Mouse (Mus musculus) forebrain, embryonic 16.5 days (tissue): ENCODE data around the gene Slc4a1ap. TPM values are rescaled to one million over a fixed set of nuclear protein-coding genes. Genes with fewer than 3 reads are reported as not detected.

Source experiments
- ATAC-seq: fragments of 200-750 bp; cut with Nextera tagmentation; 2 replicates; pipeline ENCODE4 v1.8.0; 2017; ENCODE audit warnings: mild to moderate bottlenecking, moderate library complexity
- H3K27ac ChIP-seq: fragments of 300-500 bp; sonication (generic); 2 replicates; pipeline ENCODE4 v1.5.1; 2014; ENCODE audit warnings: low read length, control low read depth
- H3K27me3 ChIP-seq: fragments of 300-500 bp; sonication (generic); replicated peaks from 2 replicates; pipeline ENCODE4 v1.6.1; 2014; ENCODE audit warnings: low read length; ENCODE audit not compliant: control insufficient read depth, insufficient read depth
- H3K36me3 ChIP-seq: fragments of 300-500 bp; sonication (generic); 2 replicates; pipeline ENCODE4 v1.6.1; 2014; ENCODE audit not compliant: control insufficient read depth, insufficient read depth
- H3K4me1 ChIP-seq: fragments of 300-500 bp; sonication (generic); replicated peaks from 2 replicates; pipeline ENCODE4 v1.6.1; 2014; ENCODE audit warnings: low read length; ENCODE audit not compliant: control insufficient read depth, insufficient read depth
- H3K4me2 ChIP-seq: fragments of 300-500 bp; sonication (generic); 2 replicates; pipeline ENCODE4 v1.6.1; 2014; ENCODE audit warnings: mild to moderate bottlenecking, low read length, control low read depth
- H3K4me3 ChIP-seq: fragments of 300-500 bp; sonication (generic); replicated peaks from 2 replicates; pipeline ENCODE4 v1.5.1; 2014; ENCODE audit warnings: mild to moderate bottlenecking, low read length, control low read depth
- H3K9ac ChIP-seq: fragments of 300-500 bp; sonication (generic); replicated peaks from 2 replicates; pipeline ENCODE4 v1.6.1; 2014; ENCODE audit warnings: low read depth, low read length, control low read depth
- H3K9me3 ChIP-seq: fragments of 300-500 bp; sonication (generic); 2 replicates; pipeline ENCODE4 v1.6.1; 2016; ENCODE audit warnings: low read length; ENCODE audit not compliant: control insufficient read depth
- WGBS: fragments of 180-500 bp; shearing (Covaris S2); extraction: QIAGEN DNeasy Blood & Tissue Kit; methylation state at CpG from one replicate; pipeline ENCODE4 v1.1.7; 2014; 5-methylcytosine and 5-hydroxymethylcytosine counted together
- polyA plus RNA-seq: library from polyadenylated mRNA; unstranded; fragments of >200 nt; fragmentation: Nextera tagmentation; extraction: Ambion mirVana; gene quantifications from 2 replicates; pipeline ENCODE4 v1.2.1, GENCODE M21; 2015

Slc4a1ap gene
- polyA plus RNA-seq, 1 experiment from 2014 or later = 32.7 TPM

- Histone ChIP-seq H3K4me1 (peaks cover 10% of the 10 kb centered on the region), H3K4me3 (no peak overlapping the region), H3K9me3 (no peaks in the 10 kb centered on the region), H3K9ac (no peak overlapping the region), H3K27ac (no peak overlapping the region), H3K4me2 (no peak overlapping the region), H3K36me3 (no peaks in the 10 kb centered on the region), H3K27me3 (no peaks in the 10 kb centered on the region)
- ATAC-seq = no peak
- 65% methylated on average over 6 of the region's 6 CpGs for WGBS
Observed at GRCm38 (mm10) chr5:31597430-31597944, 70.7 kb downstream of the Slc4a1ap start.

GRCm38 (mm10) chr5:31598121-31598520 lies 71.3 kb downstream of the Slc4a1ap start:
- WGBS = 79% methylated on average over 7 of the region's 7 CpGs
- H3K9me3 ChIP-seq = no peaks in the 10 kb centered on the region
- no peak overlapping the region for H3K27ac ChIP-seq
- no peaks in the 10 kb centered on the region for H3K36me3 ChIP-seq
- ATAC-seq = no peak
- H3K9ac ChIP-seq = no peak overlapping the region
- H3K4me1 ChIP-seq = peaks cover 10% of the 10 kb centered on the region
- no peaks in the 10 kb centered on the region for H3K27me3 ChIP-seq
- H3K4me2 ChIP-seq = no peak overlapping the region
- H3K4me3 ChIP-seq = no peak overlapping the region

- Histone ChIP-seq H3K27me3 (no peaks in the 10 kb centered on the region), H3K4me3 (no peak overlapping the region), H3K9ac (no peak overlapping the region), H3K36me3 (no peaks in the 10 kb centered on the region), H3K9me3 (no peaks in the 10 kb centered on the region), H3K4me2 (no peak overlapping the region), H3K4me1 (peaks cover 10% of the 10 kb centered on the region), H3K27ac (no peak overlapping the region)
- WGBS = 53% methylated on average over 4 of the region's 4 CpGs
- ATAC-seq = no peak
Observed at GRCm38 (mm10) chr5:31598579-31598978, 71.8 kb downstream of the Slc4a1ap start.

GRCm38 (mm10) chr5:31599161-31599560 lies 72.4 kb downstream of the Slc4a1ap start:
- H3K9ac ChIP-seq = no peak overlapping the region
- H3K9me3 ChIP-seq = no peaks in the 10 kb centered on the region
- peaks cover 10% of the 10 kb centered on the region for H3K4me1 ChIP-seq
- no peak overlapping the region for H3K27ac ChIP-seq
- no peaks in the 10 kb centered on the region for H3K27me3 ChIP-seq
- H3K4me2 ChIP-seq = no peak overlapping the region
- no peak overlapping the region for H3K4me3 ChIP-seq
- ATAC-seq = no peak
- WGBS = 85% methylated on average over 2 of the region's 2 CpGs
- no peaks in the 10 kb centered on the region for H3K36me3 ChIP-seq

GRCm38 (mm10) chr5:31601162-31601722 lies 74.4 kb downstream of the Slc4a1ap start:
- Histone ChIP-seq H3K9ac (no peak overlapping the region), H3K9me3 (no peaks in the 10 kb centered on the region), H3K27me3 (no peaks in the 10 kb centered on the region), H3K4me2 (no peak overlapping the region), H3K27ac (no peak overlapping the region), H3K4me1 (peaks cover 10% of the 10 kb centered on the region), H3K4me3 (no peak overlapping the region), H3K36me3 (no peaks in the 10 kb centered on the region)
- WGBS = 82% methylated on average over 7 of the region's 7 CpGs
- no peak for ATAC-seq

GRCm38 (mm10) chr5:31602377-31602776 lies 75.6 kb downstream of the Slc4a1ap start:
- H3K9me3 ChIP-seq = no peaks in the 10 kb centered on the region
- no peaks in the 10 kb centered on the region for H3K36me3 ChIP-seq
- H3K4me3 ChIP-seq = no peak overlapping the region
- H3K4me1 ChIP-seq = 0 out of 2 replicates have a peak, but pooled peaks cover 2% of the 10 kb centered on the region
- no peak overlapping the region for H3K9ac ChIP-seq
- H3K4me2 ChIP-seq = no peak overlapping the region
- WGBS = 95% methylated on average over 1 of the region's 1 CpGs
- H3K27me3 ChIP-seq = no peaks in the 10 kb centered on the region
- no peak for ATAC-seq
- H3K27ac ChIP-seq = no peak overlapping the region

GRCm38 (mm10) chr5:31603766-31604165 lies 77.0 kb downstream of the Slc4a1ap start:
- ATAC-seq = no peak
- H3K4me2 ChIP-seq = no peak overlapping the region
- no peak overlapping the region for H3K9ac ChIP-seq
- WGBS = 84% methylated on average over 6 of the region's 6 CpGs
- H3K36me3 ChIP-seq = no peaks in the 10 kb centered on the region
- H3K27ac ChIP-seq = no peak overlapping the region
- H3K9me3 ChIP-seq = no peaks in the 10 kb centered on the region
- H3K27me3 ChIP-seq = no peaks in the 10 kb centered on the region
- H3K4me3 ChIP-seq = no peak overlapping the region
- H3K4me1 ChIP-seq = no peaks in the 10 kb centered on the region

- H3K36me3 ChIP-seq = no peaks in the 10 kb centered on the region
- H3K27ac ChIP-seq = no peak overlapping the region
- WGBS = 44% methylated on average over 3 of the region's 3 CpGs
- no peak for ATAC-seq
- no peak overlapping the region for H3K4me3 ChIP-seq
- H3K4me2 ChIP-seq = no peak overlapping the region
- no peaks in the 10 kb centered on the region for H3K27me3 ChIP-seq
- H3K4me1 ChIP-seq = no peaks in the 10 kb centered on the region
- no peaks in the 10 kb centered on the region for H3K9me3 ChIP-seq
- H3K9ac ChIP-seq = no peak overlapping the region
Observed at GRCm38 (mm10) chr5:31606151-31606550, 79.4 kb downstream of the Slc4a1ap start.
